Mouse (Mus musculus): Measurements from ENCODE around the gene Tmem238. TPM values are rescaled to one million over a fixed set of nuclear protein-coding genes. Genes with fewer than 3 reads are reported as not detected.

Gene Tmem238
- total RNA-seq, 1 experiment from 2014 or later: 19.0 TPM

- ATAC-seq (replicated peaks in 1 of 2; ENCODE audit: insufficient read depth in 1 of 2, low FRiP score in 2 of 2, low TSS enrichment in 1 of 2, low read depth in 1 of 2, poor library complexity in 2 of 2, severe bottlenecking in 2 of 2): no peak
These were observed 50.4 kb downstream of the Tmem238 start for GRCm38 (mm10) chr7:4739041-4739543.

Other genes starting within 250 kb of the Tmem238 start
- gene Syt5, start 242.1 kb downstream of the Tmem238 start, total RNA-seq (2017): 1.0 TPM in 1 of 2 replicates, not detected in the other
- not detected in 2 replicates for gene Ptprh, start 185.6 kb downstream of the Tmem238 start, total RNA-seq (2017)
- 22.0 and 22.8 TPM in 2 replicates for gene Tmem86b, start 158.2 kb downstream of the Tmem238 start, total RNA-seq (2017)
- gene Ppp6r1, start 130.6 kb downstream of the Tmem238 start, total RNA-seq (2017): 155 and 186 TPM in 2 replicates
- gene Hspbp1, start 104.6 kb downstream of the Tmem238 start, total RNA-seq (2017): 19.0 and 25.2 TPM in 2 replicates
- 0.20 and 2.6 TPM in 2 replicates for gene Brsk1, start 99.1 kb downstream of the Tmem238 start, total RNA-seq (2017)
- gene Tmem150b, start 64.4 kb downstream of the Tmem238 start, total RNA-seq (2017): 5.0 and 7.3 TPM in 2 replicates
- gene Kmt5c, start 49.5 kb downstream of the Tmem238 start, total RNA-seq (2017): 40.6 and 46.4 TPM in 2 replicates
- gene Cox6b2, start 36.6 kb downstream of the Tmem238 start, total RNA-seq (2017): 14.1 and 53.9 TPM in 2 replicates
- gene Fam71e2, start 18.4 kb downstream of the Tmem238 start, total RNA-seq (2017): not detected in 2 replicates
- 0.25 and 0.74 TPM in 2 replicates for gene Il11, start 6.8 kb downstream of the Tmem238 start, total RNA-seq (2017)
- 1.3 TPM in 1 of 2 replicates, not detected in the other for gene Tmem190, start 6.7 kb downstream of the Tmem238 start, total RNA-seq (2017)
- gene Rpl28, start 3.2 kb upstream of the Tmem238 start, total RNA-seq (2017): 736 and 741 TPM in 2 replicates
- 137 and 174 TPM in 2 replicates for gene Ube2s, start 22.9 kb upstream of the Tmem238 start, total RNA-seq (2017)
- gene Shisa7, start 55.0 kb upstream of the Tmem238 start, total RNA-seq (2017): 0.06 and 0.45 TPM in 2 replicates
- gene Isoc2b, start 80.6 kb upstream of the Tmem238 start, total RNA-seq (2017): 59.8 and 69.7 TPM in 2 replicates
- 7.1 and 9.0 TPM in 2 replicates for gene Isoc2a, start 87.5 kb upstream of the Tmem238 start, total RNA-seq (2017)
- not detected in 2 replicates for gene Gm36210, start 116.9 kb upstream of the Tmem238 start, total RNA-seq (2017)
- 2.2 and 3.2 TPM in 2 replicates for gene Zfp628, start 125.6 kb upstream of the Tmem238 start, total RNA-seq (2017)
- not detected in 2 replicates for gene Nat14, start 132.4 kb upstream of the Tmem238 start, total RNA-seq (2017)
- gene Ssc5d, start 136.1 kb upstream of the Tmem238 start, total RNA-seq (2017): not detected in 2 replicates
- not detected in 2 replicates for gene Sbk2, start 174.8 kb upstream of the Tmem238 start, total RNA-seq (2017)
- gene Sbk3, start 181.5 kb upstream of the Tmem238 start, total RNA-seq (2017): not detected in 2 replicates
- gene Zfp579, start 206.5 kb upstream of the Tmem238 start, total RNA-seq (2017): 5.7 and 6.6 TPM in 2 replicates
- gene Zfp524, start 224.8 kb upstream of the Tmem238 start, total RNA-seq (2017): 3.0 and 12.6 TPM in 2 replicates
- 25.6 and 32.0 TPM in 2 replicates for gene Fiz1, start 225.0 kb upstream of the Tmem238 start, total RNA-seq (2017)
- 0.31 TPM in 1 of 2 replicates, not detected in the other for gene Gm44973, start 225.8 kb upstream of the Tmem238 start, total RNA-seq (2017)
- gene Zfp865, start 230.7 kb upstream of the Tmem238 start, total RNA-seq (2017): 13.9 and 14.0 TPM in 2 replicates
- gene Ccdc106, start 230.9 kb upstream of the Tmem238 start, total RNA-seq (2017): not detected in 2 replicates
- gene 4632433K11Rik, start 244.5 kb upstream of the Tmem238 start, total RNA-seq (2017): 1.3 TPM in 1 of 2 replicates, not detected in the other
- 3.9 and 5.9 TPM in 2 replicates for gene Zfp784, start 248.8 kb upstream of the Tmem238 start, total RNA-seq (2017)

Measured in hematopoietic stem cell, adult 5-6 weeks (primary cell).